Mouse (Mus musculus) MEL (cell line): Measurements from ENCODE around the gene Acvr1b.

Source experiments
- BHLHE40 ChIP-seq: IDR thresholded peaks from 2 replicates; pipeline ENCODE4 v1.6.1; 2012; ENCODE audit warnings: low read depth, mild to moderate bottlenecking, inconsistent platforms, low read length, improper control_type of control experiment, borderline replicate concordance
- CTCF ChIP-seq, 3 experiments: IDR thresholded peaks in 2 of 3; conservative IDR thresholded peaks in 1 of 3; 2 replicates each; pipeline ENCODE4 v1.5.1; 2011 to 2012; ENCODE audit warnings: low read length in 3 of 3, low read depth in 2 of 3, mild to moderate bottlenecking in 2 of 3, improper control_type of control experiment in 1 of 3, inconsistent platforms in 1 of 3, mixed read lengths in 1 of 3, moderate library complexity in 1 of 3; ENCODE audit not compliant: control insufficient read depth in 1 of 3, insufficient read depth in 1 of 3, poor library complexity in 1 of 3, severe bottlenecking in 1 of 3
- MAFK ChIP-seq: IDR thresholded peaks from 2 replicates; pipeline ENCODE4 v1.6.1; 2011; ENCODE audit warnings: low read depth, mild to moderate bottlenecking, low read length, improper control_type of control experiment, borderline replicate concordance
- MAZ ChIP-seq: IDR thresholded peaks from 2 replicates; pipeline ENCODE4 v1.6.1; 2012; ENCODE audit warnings: low read depth, mild to moderate bottlenecking, inconsistent platforms, low read length, improper control_type of control experiment
- POLR2A ChIP-seq, 2 experiments: IDR thresholded peaks; 2 replicates each; pipeline ENCODE4 v1.6.1; 2011 to 2012; ENCODE audit warnings: low read length in 2 of 2, mild to moderate bottlenecking in 2 of 2, control low read depth in 1 of 2, improper control_type of control experiment in 1 of 2, low read depth in 1 of 2, moderate library complexity in 1 of 2; ENCODE audit not compliant: control insufficient read depth in 1 of 2, insufficient read depth in 1 of 2, poor library complexity in 1 of 2
- SMC3 ChIP-seq: IDR thresholded peaks from 2 replicates; pipeline ENCODE4 v1.6.1; 2011; ENCODE audit warnings: low read depth, low read length, improper control_type of control experiment
- TCF12 ChIP-seq: IDR thresholded peaks from 2 replicates; pipeline ENCODE4 v1.6.1; 2014; ENCODE audit warnings: low read depth, mild to moderate bottlenecking, inconsistent platforms, low read length, improper control_type of control experiment, moderate library complexity

- TF ChIP-seq TCF12 (no peak), CTCF (IDR thresholded peaks at IDR 0.05 in 2 of 3, conservative IDR thresholded peaks at IDR 0.05 in 1 of 3; ENCODE audit: control insufficient read depth in 1 of 3, insufficient read depth in 1 of 3, low read depth in 2 of 3, low read length in 3 of 3, poor library complexity in 1 of 3, severe bottlenecking in 1 of 3) (peak; percentile 58 to 70 (median 58)), MAFK (no peak), BHLHE40 (no peak), MAZ (no peak), POLR2A (IDR thresholded peaks at IDR 0.05; ENCODE audit: control insufficient read depth in 1 of 2, insufficient read depth in 1 of 2, low read depth in 1 of 2, low read length in 2 of 2, poor library complexity in 1 of 2) (no peak), SMC3 (peak; percentile 46)
These were observed 11.7 kb downstream of the Acvr1b start for GRCm38 (mm10) chr15:101185549-101185948.
